Mouse (Mus musculus): ENCODE measurements at regions not wholly inside any gene's neighbourhood (a gene's known extent, or its start where the extent isn't known, plus 50 kb on each side); places are given as distances from the start of the nearest gene placed in this dataset.
A peak's percentile ranks its signal among the peaks of the same experiment; 100 is the strongest.

DNA sequence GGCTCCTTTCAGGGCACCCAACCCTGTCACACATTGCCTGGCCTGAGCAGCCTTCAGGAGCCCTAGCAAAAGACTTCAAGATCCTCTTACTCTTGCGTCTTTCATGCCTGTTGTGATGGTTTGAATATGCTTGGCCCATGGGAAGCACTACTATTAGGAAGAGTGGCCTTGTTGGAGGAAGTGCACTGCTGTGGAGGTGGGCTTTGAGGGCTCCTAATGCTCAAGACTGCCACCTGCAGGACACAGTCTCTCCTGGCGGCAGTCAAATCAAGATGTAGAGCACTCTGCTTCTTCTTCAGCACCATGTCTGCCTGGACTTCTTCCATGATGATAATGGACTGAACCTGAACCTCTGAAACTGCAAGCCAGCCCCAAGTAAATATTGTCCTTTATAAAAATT is 73.0 kb downstream of the Tsen15 start:
- WGBS = 69% methylated on average over 2 of the region's 2 CpGs
- no peak for ATAC-seq (ENCODE audit: low FRiP score)
- H3K27me3 ChIP-seq (ENCODE audit: control insufficient read depth, insufficient read depth, low read length) = no peaks in the 10 kb centered on the region
- no peak overlapping the region for H3K4me3 ChIP-seq (replicated peaks; ENCODE audit: low read length)
- no peaks in the 10 kb centered on the region for H3K4me1 ChIP-seq (replicated peaks; ENCODE audit: control insufficient read depth, insufficient read depth, low read length)
- H3K9ac ChIP-seq = no peak overlapping the region
- DNase-seq (ENCODE audit: low spot score) = no peak
- no peaks in the 10 kb centered on the region for H3K36me3 ChIP-seq (replicated peaks; ENCODE audit: control insufficient read depth, insufficient read depth)
- H3K9me3 ChIP-seq (ENCODE audit: control insufficient read depth, low read length) = 0 out of 2 replicates have a peak, but pooled peaks cover 2% of the 10 kb centered on the region
- no peak overlapping the region for H3K4me2 ChIP-seq (replicated peaks)
- no peak overlapping the region for H3K27ac ChIP-seq

DNA sequence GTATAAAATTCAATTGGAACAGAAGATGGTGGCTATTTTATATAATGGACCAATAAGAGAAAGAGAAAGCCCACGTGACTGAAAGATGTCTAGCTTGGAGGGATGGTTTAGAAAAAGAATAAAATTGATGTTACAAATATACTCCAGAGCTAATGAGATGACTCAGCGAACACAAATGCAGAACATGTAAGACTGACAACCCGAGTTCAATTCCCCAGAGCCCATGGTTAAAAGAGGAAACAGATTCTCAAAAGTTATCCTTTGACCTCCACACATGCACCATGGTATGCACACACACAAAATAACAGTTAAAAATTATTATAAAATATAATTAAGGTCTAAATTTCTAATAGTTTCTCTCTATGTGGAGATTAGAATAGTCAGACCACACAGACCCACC is 81.0 kb downstream of the Tsen15 start:
- Histone ChIP-seq H3K9ac (no peak overlapping the region), H3K9me3 (ENCODE audit: control insufficient read depth, low read length) (no peaks in the 10 kb centered on the region), H3K27me3 (ENCODE audit: control insufficient read depth, insufficient read depth, low read length) (no peaks in the 10 kb centered on the region), H3K4me1 (replicated peaks; ENCODE audit: control insufficient read depth, insufficient read depth, low read length) (no peaks in the 10 kb centered on the region), H3K4me3 (replicated peaks; ENCODE audit: low read length) (no peak overlapping the region), H3K36me3 (replicated peaks; ENCODE audit: control insufficient read depth, insufficient read depth) (no peaks in the 10 kb centered on the region), H3K27ac (no peak overlapping the region), H3K4me2 (replicated peaks) (no peak overlapping the region)
- ATAC-seq (ENCODE audit: low FRiP score) = no peak
- WGBS = 88% methylated on average over 3 of the region's 3 CpGs
- DNase-seq (ENCODE audit: low spot score) = no peak

DNA sequence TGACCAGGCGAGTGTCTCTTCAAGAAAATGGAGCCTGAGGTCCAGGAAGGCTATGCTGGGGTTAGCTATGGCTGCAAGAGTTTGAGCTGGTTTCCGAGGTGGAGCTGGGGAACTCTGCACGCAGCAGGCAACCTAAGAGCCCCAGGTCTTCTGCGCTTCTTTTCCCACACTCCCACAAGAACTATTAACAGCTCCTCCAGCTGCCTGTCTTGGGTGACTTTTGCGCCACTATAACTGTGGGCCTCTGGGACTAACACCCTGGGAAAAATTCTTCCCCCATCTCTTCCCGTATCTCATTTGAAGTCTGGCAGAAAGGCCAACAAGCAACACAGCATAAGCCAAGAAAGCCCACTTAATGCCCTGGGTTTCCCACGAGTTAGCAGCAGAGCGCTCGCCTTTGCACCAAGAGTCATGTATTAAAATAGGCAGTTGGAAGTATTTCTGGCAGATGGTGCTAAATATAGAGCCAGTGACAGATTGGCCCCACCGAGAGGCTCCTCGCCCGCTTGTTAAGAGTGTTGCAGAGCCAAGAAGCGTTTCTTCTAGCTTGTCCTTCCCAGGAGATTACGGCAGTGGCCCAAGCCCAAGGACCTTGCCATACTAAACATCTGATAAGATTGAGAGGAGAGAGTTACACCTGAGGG is 81.9 kb downstream of the Tsen15 start:
- no peaks in the 10 kb centered on the region for H3K36me3 ChIP-seq (replicated peaks; ENCODE audit: control insufficient read depth, insufficient read depth)
- H3K4me2 ChIP-seq (replicated peaks) = no peak overlapping the region
- no peak overlapping the region for H3K9ac ChIP-seq
- no peaks in the 10 kb centered on the region for H3K9me3 ChIP-seq (ENCODE audit: control insufficient read depth, low read length)
- DNase-seq (ENCODE audit: low spot score) = no peak
- no peak overlapping the region for H3K27ac ChIP-seq
- no peak overlapping the region for H3K4me3 ChIP-seq (replicated peaks; ENCODE audit: low read length)
- WGBS = 77% methylated on average over 14 of the region's 14 CpGs
- no peaks in the 10 kb centered on the region for H3K27me3 ChIP-seq (ENCODE audit: control insufficient read depth, insufficient read depth, low read length)
- no peak for ATAC-seq (ENCODE audit: low FRiP score)
- H3K4me1 ChIP-seq (replicated peaks; ENCODE audit: control insufficient read depth, insufficient read depth, low read length) = no peaks in the 10 kb centered on the region

DNA sequence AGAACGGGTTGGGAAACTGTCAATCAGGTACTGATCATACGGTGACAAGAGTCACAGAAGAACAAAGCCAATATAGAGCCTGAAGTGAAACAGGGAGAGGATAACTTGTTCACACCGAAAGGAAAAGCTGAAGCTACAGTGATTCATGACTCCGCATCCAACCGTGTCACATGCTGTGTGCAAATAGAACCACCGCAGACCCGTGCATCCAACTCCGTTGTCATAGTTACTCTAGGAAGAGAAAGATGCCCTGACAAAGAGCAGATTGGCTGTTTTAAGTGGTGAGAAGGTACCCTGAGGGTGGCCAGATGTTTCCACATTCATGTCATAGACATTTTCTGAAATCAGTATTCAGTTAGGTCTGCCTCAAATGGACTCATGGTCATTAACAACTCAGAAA is 85.1 kb downstream of the Tsen15 start:
- H3K4me2 ChIP-seq (replicated peaks) = no peak overlapping the region
- H3K27me3 ChIP-seq (ENCODE audit: control insufficient read depth, insufficient read depth, low read length) = no peaks in the 10 kb centered on the region
- no peaks in the 10 kb centered on the region for H3K4me1 ChIP-seq (replicated peaks; ENCODE audit: control insufficient read depth, insufficient read depth, low read length)
- no peak for DNase-seq (ENCODE audit: low spot score)
- no peak for ATAC-seq (ENCODE audit: low FRiP score)
- H3K9ac ChIP-seq = no peak overlapping the region
- 47% methylated on average over 8 of the region's 8 CpGs for WGBS
- H3K4me3 ChIP-seq (replicated peaks; ENCODE audit: low read length) = no peak overlapping the region
- H3K9me3 ChIP-seq (ENCODE audit: control insufficient read depth, low read length) = no peaks in the 10 kb centered on the region
- no peaks in the 10 kb centered on the region for H3K36me3 ChIP-seq (replicated peaks; ENCODE audit: control insufficient read depth, insufficient read depth)
- no peak overlapping the region for H3K27ac ChIP-seq

DNA sequence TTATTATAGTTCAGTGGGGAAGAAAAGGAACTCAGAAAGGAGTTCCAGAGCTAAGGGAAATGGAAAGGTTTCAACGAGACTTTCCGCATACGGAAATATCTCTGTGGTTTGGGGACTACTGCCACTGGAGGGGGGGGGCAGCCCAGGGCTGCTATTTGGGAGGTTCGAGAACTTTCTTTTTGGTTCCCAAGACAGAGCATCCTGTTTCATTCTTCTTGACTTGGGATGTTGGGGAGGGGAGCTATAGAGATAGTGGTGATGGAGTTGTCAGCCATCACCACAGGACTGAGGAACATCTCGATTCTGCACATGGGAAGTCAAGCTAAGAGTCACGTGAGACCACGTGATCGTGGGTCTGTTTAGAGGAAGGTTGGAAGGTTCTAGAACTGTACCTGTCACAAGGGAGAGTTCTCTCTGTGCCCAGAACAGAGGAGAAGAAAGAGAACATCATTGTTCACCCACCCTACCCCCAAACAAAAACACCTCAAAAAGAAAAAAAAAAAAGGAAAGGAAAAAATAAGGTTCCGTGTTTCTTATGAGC is 94.2 kb downstream of the Tsen15 start:
- no peak overlapping the region for H3K4me2 ChIP-seq (replicated peaks)
- ATAC-seq (ENCODE audit: low FRiP score) = no peak
- no peaks in the 10 kb centered on the region for H3K9me3 ChIP-seq (ENCODE audit: control insufficient read depth, low read length)
- H3K36me3 ChIP-seq (replicated peaks; ENCODE audit: control insufficient read depth, insufficient read depth) = no peaks in the 10 kb centered on the region
- peaks cover 6% of the 10 kb centered on the region; the same call in 1 of the 2 replicates for H3K4me1 ChIP-seq (replicated peaks; ENCODE audit: control insufficient read depth, insufficient read depth, low read length)
- no peak overlapping the region for H3K9ac ChIP-seq
- DNase-seq (ENCODE audit: low spot score) = no peak
- 91% methylated on average over 9 of the region's 9 CpGs for WGBS
- H3K27ac ChIP-seq = no peak overlapping the region
- no peak overlapping the region for H3K4me3 ChIP-seq (replicated peaks; ENCODE audit: low read length)
- H3K27me3 ChIP-seq (ENCODE audit: control insufficient read depth, insufficient read depth, low read length) = no peaks in the 10 kb centered on the region

GRCm38 (mm10) chr1:152290768-152291167 is 95.7 kb downstream of the Tsen15 start:
- H3K9ac ChIP-seq = no peak overlapping the region
- no peak overlapping the region for H3K4me3 ChIP-seq (replicated peaks; ENCODE audit: low read length)
- DNase-seq (ENCODE audit: low spot score) (peak; percentile 58), ATAC-seq (ENCODE audit: low FRiP score) (0 out of 2 replicates have a peak, but pooled peaks have one; percentile 56)
- no peaks in the 10 kb centered on the region for H3K9me3 ChIP-seq (ENCODE audit: control insufficient read depth, low read length)
- peaks cover 18% of the 10 kb centered on the region; the same call in 1 of the 2 replicates for H3K4me1 ChIP-seq (replicated peaks; ENCODE audit: control insufficient read depth, insufficient read depth, low read length)
- H3K4me2 ChIP-seq (replicated peaks) = no peak overlapping the region
- H3K27ac ChIP-seq = no peak overlapping the region
- 37% methylated on average over 7 of the region's 7 CpGs for WGBS
- H3K36me3 ChIP-seq (replicated peaks; ENCODE audit: control insufficient read depth, insufficient read depth) = no peaks in the 10 kb centered on the region
- no peaks in the 10 kb centered on the region for H3K27me3 ChIP-seq (ENCODE audit: control insufficient read depth, insufficient read depth, low read length)

- Histone ChIP-seq H3K4me2 (replicated peaks) (no peak overlapping the region), H3K9me3 (ENCODE audit: control insufficient read depth, low read length) (no peaks in the 10 kb centered on the region), H3K4me1 (replicated peaks; ENCODE audit: control insufficient read depth, insufficient read depth, low read length) (peaks cover 18% of the 10 kb centered on the region; the same call in 1 of the 2 replicates), H3K36me3 (replicated peaks; ENCODE audit: control insufficient read depth, insufficient read depth) (no peaks in the 10 kb centered on the region), H3K4me3 (replicated peaks; ENCODE audit: low read length) (no peak overlapping the region), H3K27me3 (ENCODE audit: control insufficient read depth, insufficient read depth, low read length) (no peaks in the 10 kb centered on the region), H3K27ac (no peak overlapping the region), H3K9ac (no peak overlapping the region)
- DNase-seq (ENCODE audit: low spot score) (no peak), ATAC-seq (ENCODE audit: low FRiP score) (no peak)
- WGBS = 65% methylated on average over 15 of the region's 15 CpGs
Observed at GRCm38 (mm10) chr1:152287566-152288490, 98.7 kb downstream of the Tsen15 start.

DNA sequence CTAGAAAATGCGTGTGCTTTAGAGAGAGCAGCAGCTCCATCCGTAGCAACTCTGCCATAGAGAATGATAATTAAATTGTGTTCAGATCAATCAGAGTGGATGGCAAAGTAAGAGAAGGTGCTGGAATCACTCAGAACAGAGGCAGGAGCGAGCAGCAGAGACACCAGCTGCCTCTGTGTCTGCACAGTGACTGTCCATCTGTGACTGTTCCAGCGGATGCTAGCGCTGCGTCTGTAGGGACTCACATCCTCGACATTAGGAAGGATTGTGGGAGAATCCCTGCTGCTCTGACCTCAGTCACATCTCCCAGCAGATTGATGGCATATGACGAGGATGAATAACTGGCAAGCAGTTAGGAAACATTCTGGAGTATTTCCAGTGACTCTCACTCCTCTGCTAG is 99.8 kb downstream of the Tsen15 start:
- Histone ChIP-seq H3K27me3 (ENCODE audit: control insufficient read depth, insufficient read depth, low read length) (no peaks in the 10 kb centered on the region), H3K4me1 (replicated peaks; ENCODE audit: control insufficient read depth, insufficient read depth, low read length) (peaks cover 19% of the 10 kb centered on the region; the same call in 1 of the 2 replicates), H3K9me3 (ENCODE audit: control insufficient read depth, low read length) (no peaks in the 10 kb centered on the region), H3K4me3 (replicated peaks; ENCODE audit: low read length) (no peak overlapping the region), H3K36me3 (replicated peaks; ENCODE audit: control insufficient read depth, insufficient read depth) (no peaks in the 10 kb centered on the region), H3K9ac (no peak overlapping the region), H3K4me2 (replicated peaks) (no peak overlapping the region), H3K27ac (peak overlapping the region; percentile 54)
- no peak for DNase-seq (ENCODE audit: low spot score)
- 38% methylated on average over 8 of the region's 8 CpGs for WGBS
- ATAC-seq (ENCODE audit: low FRiP score) = no peak

GRCm38 (mm10) chr1:152282106-152282505 is 104.4 kb downstream of the Tsen15 start:
- no peak overlapping the region for H3K9ac ChIP-seq
- H3K36me3 ChIP-seq (replicated peaks; ENCODE audit: control insufficient read depth, insufficient read depth) = no peaks in the 10 kb centered on the region
- H3K4me2 ChIP-seq (replicated peaks) = no peak overlapping the region
- 87% methylated on average over 11 of the region's 11 CpGs for WGBS
- H3K4me1 ChIP-seq (replicated peaks; ENCODE audit: control insufficient read depth, insufficient read depth, low read length) = peaks cover 16% of the 10 kb centered on the region; the same call in 1 of the 2 replicates
- H3K4me3 ChIP-seq (replicated peaks; ENCODE audit: low read length) = no peak overlapping the region
- peaks cover 4% of the 10 kb centered on the region; the same call in 1 of the 2 replicates for H3K9me3 ChIP-seq (ENCODE audit: control insufficient read depth, low read length)
- no peaks in the 10 kb centered on the region for H3K27me3 ChIP-seq (ENCODE audit: control insufficient read depth, insufficient read depth, low read length)
- DNase-seq (ENCODE audit: low spot score) (no peak), ATAC-seq (ENCODE audit: low FRiP score) (no peak)
- H3K27ac ChIP-seq = peak overlapping the region; percentile 64; the same call in 1 of the 2 replicates

All from hindbrain, embryonic 14.5 days (tissue).